Mouse (Mus musculus): ENCODE results near the gene Gm42791. TPM values are rescaled to one million over a fixed set of nuclear protein-coding genes. Genes with fewer than 3 reads are reported as not detected.
A peak's percentile ranks its signal among the peaks of the same experiment; 100 is the strongest.

Gm42791 gene
- polyA plus RNA-seq, 1 experiment from 2014 or later, result 0.85 TPM

GRCm38 (mm10) chr5:148953098-148953497 lies 41.8 kb downstream of the Gm42791 start:
- H3K4me3 ChIP-seq, result no peak overlapping the region
- peak overlapping the region; percentile 25; the same call in 1 of the 2 replicates for H3K27ac ChIP-seq
- WGBS, result 82% methylated on average over 5 of the region's 5 CpGs
- no peaks in the 10 kb centered on the region for H3K9me3 ChIP-seq (replicated peaks)
- H3K36me3 ChIP-seq, result peaks cover 2% of the 10 kb centered on the region; the same call in 1 of the 2 replicates
- no peaks in the 10 kb centered on the region for H3K27me3 ChIP-seq (ENCODE audit: low read depth, poor library complexity, severe bottlenecking)
- DNase-seq (ENCODE audit: low spot score), result no peak
- peaks cover 35% of the 10 kb centered on the region for H3K4me1 ChIP-seq

- Histone ChIP-seq H3K9me3 (replicated peaks) (no peaks in the 10 kb centered on the region), H3K27ac (no peak overlapping the region), H3K36me3 (peaks cover 2% of the 10 kb centered on the region; the same call in 1 of the 2 replicates), H3K4me1 (peaks cover 35% of the 10 kb centered on the region), H3K4me3 (no peak overlapping the region), H3K27me3 (ENCODE audit: low read depth, poor library complexity, severe bottlenecking) (no peaks in the 10 kb centered on the region)
- DNase-seq (ENCODE audit: low spot score), result peak; percentile 63
- WGBS, result 49% methylated on average over 6 of the region's 6 CpGs
These were observed 42.5 kb downstream of the Gm42791 start for GRCm38 (mm10) chr5:148952419-148952818.

- Histone ChIP-seq H3K4me3 (no peak overlapping the region), H3K4me1 (peaks cover 27% of the 10 kb centered on the region), H3K36me3 (peaks cover 2% of the 10 kb centered on the region; the same call in 1 of the 2 replicates), H3K27me3 (ENCODE audit: low read depth, poor library complexity, severe bottlenecking) (no peaks in the 10 kb centered on the region), H3K27ac (0 out of 2 replicates have a peak overlapping the region, but pooled peaks have one; percentile 82), H3K9me3 (replicated peaks) (no peaks in the 10 kb centered on the region)
- 96% methylated on average over 5 of the region's 5 CpGs for WGBS
- DNase-seq (ENCODE audit: low spot score), result no peak
These were observed 43.6 kb downstream of the Gm42791 start for GRCm38 (mm10) chr5:148951360-148951759.

GRCm38 (mm10) chr5:148950064-148950463 lies 44.9 kb downstream of the Gm42791 start:
- Histone ChIP-seq H3K27me3 (ENCODE audit: low read depth, poor library complexity, severe bottlenecking) (no peaks in the 10 kb centered on the region), H3K4me1 (peaks cover 27% of the 10 kb centered on the region), H3K9me3 (replicated peaks) (no peaks in the 10 kb centered on the region), H3K4me3 (no peak overlapping the region), H3K27ac (peak overlapping the region; percentile 82), H3K36me3 (peaks cover 2% of the 10 kb centered on the region; the same call in 1 of the 2 replicates)
- DNase-seq (ENCODE audit: low spot score), result peak; percentile 56
- 29% methylated on average over 15 of the region's 15 CpGs for WGBS

GRCm38 (mm10) chr5:148948577-148948976 lies 46.4 kb downstream of the Gm42791 start:
- no peaks in the 10 kb centered on the region for H3K9me3 ChIP-seq (replicated peaks)
- no peak overlapping the region for H3K4me3 ChIP-seq
- peaks cover 37% of the 10 kb centered on the region for H3K4me1 ChIP-seq
- no peak for DNase-seq (ENCODE audit: low spot score)
- 0 out of 2 replicates have a peak overlapping the region, but pooled peaks have one; percentile 11 for H3K27ac ChIP-seq
- H3K36me3 ChIP-seq, result no peaks in the 10 kb centered on the region
- 64% methylated on average over 9 of the region's 9 CpGs for WGBS
- no peaks in the 10 kb centered on the region for H3K27me3 ChIP-seq (ENCODE audit: low read depth, poor library complexity, severe bottlenecking)

GRCm38 (mm10) chr5:148947412-148947811 lies 47.5 kb downstream of the Gm42791 start:
- 68% methylated on average over 4 of the region's 4 CpGs for WGBS
- peaks cover 39% of the 10 kb centered on the region for H3K4me1 ChIP-seq

GRCm38 (mm10) chr5:148946787-148947186 lies 48.2 kb downstream of the Gm42791 start:
- H3K27ac ChIP-seq, result no peak overlapping the region
- H3K27me3 ChIP-seq (ENCODE audit: low read depth, poor library complexity, severe bottlenecking), result no peaks in the 10 kb centered on the region
- DNase-seq (ENCODE audit: low spot score), result no peak
- H3K36me3 ChIP-seq, result no peaks in the 10 kb centered on the region
- WGBS, result 80% methylated on average over 5 of the region's 5 CpGs
- H3K9me3 ChIP-seq (replicated peaks), result peaks cover 4% of the 10 kb centered on the region; the same call in 1 of the 2 replicates
- peaks cover 38% of the 10 kb centered on the region for H3K4me1 ChIP-seq
- H3K4me3 ChIP-seq, result no peak overlapping the region

More at GRCm38 (mm10) chr5:148947412-148947811, 47.5 kb downstream of the Gm42791 start:
- H3K27me3 ChIP-seq (ENCODE audit: low read depth, poor library complexity, severe bottlenecking), result no peaks in the 10 kb centered on the region
- H3K27ac ChIP-seq, result no peak overlapping the region
- H3K36me3 ChIP-seq, result no peaks in the 10 kb centered on the region
- H3K4me3 ChIP-seq, result no peak overlapping the region
- peaks cover 2% of the 10 kb centered on the region; the same call in 1 of the 2 replicates for H3K9me3 ChIP-seq (replicated peaks)
- no peak for DNase-seq (ENCODE audit: low spot score)

GRCm38 (mm10) chr5:148945735-148946134 lies 49.2 kb downstream of the Gm42791 start:
- Histone ChIP-seq H3K9me3 (replicated peaks) (peaks cover 4% of the 10 kb centered on the region; the same call in 1 of the 2 replicates), H3K27me3 (ENCODE audit: low read depth, poor library complexity, severe bottlenecking) (no peaks in the 10 kb centered on the region), H3K4me1 (peaks cover 30% of the 10 kb centered on the region), H3K4me3 (no peak overlapping the region), H3K36me3 (no peaks in the 10 kb centered on the region), H3K27ac (no peak overlapping the region)
- no peak for DNase-seq (ENCODE audit: low spot score)
- whole genome bisulfite sequencing, result 86% methylated on average over 2 of the region's 2 CpGs

GRCm38 (mm10) chr5:148944024-148944423 lies 50.9 kb downstream of the Gm42791 start:
- WGBS, result 35% methylated on average over 8 of the region's 8 CpGs
- no peak for DNase-seq (ENCODE audit: low spot score)
- peak overlapping the region; percentile 67 for H3K27ac ChIP-seq
- no peaks in the 10 kb centered on the region for H3K36me3 ChIP-seq
- H3K4me1 ChIP-seq, result peaks cover 26% of the 10 kb centered on the region
- no peaks in the 10 kb centered on the region for H3K27me3 ChIP-seq (ENCODE audit: low read depth, poor library complexity, severe bottlenecking)
- peaks cover 4% of the 10 kb centered on the region; the same call in 1 of the 2 replicates for H3K9me3 ChIP-seq (replicated peaks)
- H3K4me3 ChIP-seq, result no peak overlapping the region

- DNase-seq (ENCODE audit: low spot score), result no peak
- Histone ChIP-seq H3K36me3 (no peaks in the 10 kb centered on the region), H3K27me3 (ENCODE audit: low read depth, poor library complexity, severe bottlenecking) (no peaks in the 10 kb centered on the region), H3K27ac (peak overlapping the region; percentile 67), H3K4me1 (peaks cover 25% of the 10 kb centered on the region), H3K4me3 (no peak overlapping the region), H3K9me3 (replicated peaks) (peaks cover 4% of the 10 kb centered on the region; the same call in 1 of the 2 replicates)
- 91% methylated on average over 10 of the region's 10 CpGs for WGBS
These were observed 51.5 kb downstream of the Gm42791 start for GRCm38 (mm10) chr5:148943444-148943843.

GRCm38 (mm10) chr5:148942957-148943356 lies 52.0 kb downstream of the Gm42791 start:
- H3K4me3 ChIP-seq, result no peak overlapping the region
- peaks cover 4% of the 10 kb centered on the region; the same call in 1 of the 2 replicates for H3K9me3 ChIP-seq (replicated peaks)
- no peaks in the 10 kb centered on the region for H3K27me3 ChIP-seq (ENCODE audit: low read depth, poor library complexity, severe bottlenecking)
- no peak overlapping the region for H3K27ac ChIP-seq
- WGBS, result 79% methylated on average over 11 of the region's 11 CpGs
- peaks cover 27% of the 10 kb centered on the region for H3K4me1 ChIP-seq
- no peaks in the 10 kb centered on the region for H3K36me3 ChIP-seq
- no peak for DNase-seq (ENCODE audit: low spot score)

- Histone ChIP-seq H3K4me3 (no peak overlapping the region), H3K27ac (no peak overlapping the region), H3K9me3 (replicated peaks) (peaks cover 4% of the 10 kb centered on the region; the same call in 1 of the 2 replicates), H3K27me3 (ENCODE audit: low read depth, poor library complexity, severe bottlenecking) (no peaks in the 10 kb centered on the region), H3K36me3 (no peaks in the 10 kb centered on the region), H3K4me1 (peaks cover 27% of the 10 kb centered on the region)
- WGBS, result 94% methylated on average over 6 of the region's 6 CpGs
- DNase-seq (ENCODE audit: low spot score), result no peak
These were observed 52.6 kb downstream of the Gm42791 start for GRCm38 (mm10) chr5:148942305-148942704.

- Histone ChIP-seq H3K4me3 (no peak overlapping the region), H3K27ac (no peak overlapping the region), H3K9me3 (replicated peaks) (peaks cover 4% of the 10 kb centered on the region; the same call in 1 of the 2 replicates), H3K36me3 (no peaks in the 10 kb centered on the region), H3K27me3 (ENCODE audit: low read depth, poor library complexity, severe bottlenecking) (no peaks in the 10 kb centered on the region), H3K4me1 (peaks cover 27% of the 10 kb centered on the region)
- 94% methylated on average over 10 of the region's 10 CpGs for WGBS
- DNase-seq (ENCODE audit: low spot score), result no peak
These were observed 53.1 kb downstream of the Gm42791 start for GRCm38 (mm10) chr5:148941867-148942266.
